Mouse (Mus musculus) spleen, postnatal 14 days (tissue): ENCODE measurements at regions not wholly inside any gene's neighbourhood (a gene's known extent, or its start where the extent isn't known, plus 50 kb on each side); places are given as distances from the start of the nearest gene placed in this dataset.

Experiments used
- DNase-seq, 2 experiments: peaks; one replicate each; pipeline ENCODE4 v3.0.0; 2021 to 2022; ENCODE audit warnings: low spot score in 2 of 2

DNA sequence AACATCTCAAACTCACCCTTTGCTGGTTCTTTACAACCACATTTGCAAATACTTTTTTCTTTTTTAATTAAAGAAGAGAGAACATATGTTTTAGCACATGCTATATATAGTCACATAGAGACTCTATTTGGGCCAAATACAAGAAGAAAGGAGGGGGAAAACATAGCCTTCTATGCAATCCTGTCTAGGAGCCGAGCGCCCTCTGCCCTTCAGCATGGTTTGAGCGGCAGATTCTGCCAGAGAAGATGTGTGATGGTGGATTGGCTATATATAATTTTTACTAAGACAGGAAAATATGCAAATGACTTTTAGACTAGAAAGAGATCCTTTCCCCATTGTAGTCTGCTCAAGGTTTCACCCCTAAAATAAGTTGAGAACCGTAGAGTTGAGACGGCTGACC is 60.0 kb upstream of the Myom1 start:
- no peak for DNase-seq

- DNase-seq = no peak
Observed at GRCm38 (mm10) chr17:70934258-70934657, 68.2 kb upstream of the Myom1 start.

DNA sequence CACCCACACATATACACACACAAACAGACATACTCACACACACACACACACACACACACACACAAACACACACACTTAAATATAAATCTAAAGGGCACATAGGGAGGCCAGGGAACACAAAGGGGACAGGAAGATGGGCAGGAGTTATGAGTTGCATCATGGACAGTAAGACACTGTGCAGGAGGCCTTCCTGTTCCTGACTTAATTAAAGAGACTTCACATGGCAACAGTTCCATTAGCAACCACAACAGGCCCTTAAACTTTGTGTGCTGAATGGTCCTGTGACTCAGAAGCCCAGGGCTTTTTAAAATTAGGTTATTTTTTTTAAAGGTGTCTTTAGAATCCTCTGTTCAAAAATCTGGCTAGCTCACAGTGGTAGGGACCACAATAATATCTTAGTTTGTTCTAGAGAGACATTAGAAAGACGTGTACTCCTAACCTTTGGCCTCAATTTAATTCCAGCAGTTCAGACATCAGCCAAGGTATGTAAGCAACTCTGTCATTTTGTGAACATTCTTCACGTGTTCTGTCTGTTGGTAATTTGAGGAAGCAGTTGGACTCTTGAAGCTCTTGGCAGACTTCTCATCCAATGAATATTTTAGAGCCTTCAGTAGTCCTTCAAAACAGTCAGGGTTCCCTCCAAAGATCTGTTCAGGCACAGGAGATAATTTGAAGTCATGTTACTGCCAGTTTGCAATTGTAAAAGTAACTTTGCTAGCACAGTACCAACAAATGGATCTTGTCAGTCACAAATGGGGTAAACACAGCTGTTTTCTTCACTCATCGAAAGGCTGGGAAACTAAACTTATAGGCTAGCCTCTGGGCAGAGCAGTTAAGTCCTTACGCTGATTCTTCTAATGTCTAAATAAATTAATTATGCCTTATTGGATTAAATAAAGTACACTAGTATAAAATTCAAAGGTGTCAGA is 69.0 kb upstream of the Myom1 start:
- DNase-seq = no peak

- no peak for DNase-seq
Observed at GRCm38 (mm10) chr17:70932565-70932964, 69.9 kb upstream of the Myom1 start.

DNA sequence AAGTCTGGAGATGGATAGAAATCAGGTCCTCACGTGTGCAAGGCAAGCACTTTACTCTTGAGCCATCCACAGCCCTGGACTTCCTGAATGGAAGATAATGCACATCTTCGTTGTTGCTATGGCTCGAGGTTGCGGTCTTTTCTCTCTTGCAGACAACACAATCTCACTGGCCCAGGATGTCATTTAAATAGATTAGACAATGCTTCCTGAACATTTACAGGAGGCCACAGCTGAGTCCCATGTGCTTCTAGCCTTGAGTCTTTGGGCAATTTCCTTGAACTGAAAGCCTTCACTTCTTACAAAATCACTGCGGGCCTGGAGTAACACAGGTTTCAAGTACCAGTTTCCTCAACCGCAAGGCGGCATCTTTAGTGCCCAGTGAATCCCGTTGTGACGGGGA is 71.8 kb upstream of the Myom1 start:
- DNase-seq = no peak

- no peak for DNase-seq
Observed at GRCm38 (mm10) chr17:70929582-70929981, 72.9 kb upstream of the Myom1 start.

DNA sequence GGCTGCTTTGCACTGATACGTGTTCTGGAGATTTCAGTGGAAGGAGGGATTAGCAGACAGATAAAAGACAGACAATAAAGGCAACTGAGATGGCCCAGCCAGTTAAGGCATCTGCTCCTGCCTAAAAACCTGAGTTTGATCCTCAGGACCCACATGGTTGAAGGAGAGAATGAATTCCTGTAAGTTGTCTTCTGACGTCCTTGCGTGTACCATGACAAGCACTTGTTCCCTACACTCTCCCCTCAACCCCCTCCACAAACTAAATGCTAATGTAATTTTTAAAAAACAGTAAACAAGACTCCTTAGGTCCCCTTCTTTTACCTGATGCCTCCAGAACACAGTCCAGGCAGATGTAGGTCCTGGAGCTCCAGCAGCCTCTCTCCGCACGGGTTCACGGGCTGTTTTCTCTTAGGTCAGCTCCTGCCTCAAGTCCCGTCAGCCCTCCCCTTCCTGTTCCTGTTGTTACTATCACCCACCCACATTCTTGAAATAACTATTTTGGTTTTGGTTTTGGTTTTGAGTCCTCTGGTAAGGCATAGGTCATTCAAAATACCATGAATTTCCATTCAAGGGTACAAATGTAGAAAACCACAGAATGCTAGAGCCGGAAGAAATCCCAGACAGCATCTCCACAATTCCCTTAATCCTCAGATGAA is 71.3 kb upstream of the Tgif1 start:
- peak in 1 of 2 experiments; percentile 3 for DNase-seq

GRCm38 (mm10) chr17:70921681-70922080 is 68.3 kb upstream of the Tgif1 start:
- no peak for DNase-seq

GRCm38 (mm10) chr17:70920181-70920580 is 66.8 kb upstream of the Tgif1 start:
- DNase-seq = no peak

GRCm38 (mm10) chr17:70917183-70917935 is 64.0 kb upstream of the Tgif1 start:
- DNase-seq = no peak

DNA sequence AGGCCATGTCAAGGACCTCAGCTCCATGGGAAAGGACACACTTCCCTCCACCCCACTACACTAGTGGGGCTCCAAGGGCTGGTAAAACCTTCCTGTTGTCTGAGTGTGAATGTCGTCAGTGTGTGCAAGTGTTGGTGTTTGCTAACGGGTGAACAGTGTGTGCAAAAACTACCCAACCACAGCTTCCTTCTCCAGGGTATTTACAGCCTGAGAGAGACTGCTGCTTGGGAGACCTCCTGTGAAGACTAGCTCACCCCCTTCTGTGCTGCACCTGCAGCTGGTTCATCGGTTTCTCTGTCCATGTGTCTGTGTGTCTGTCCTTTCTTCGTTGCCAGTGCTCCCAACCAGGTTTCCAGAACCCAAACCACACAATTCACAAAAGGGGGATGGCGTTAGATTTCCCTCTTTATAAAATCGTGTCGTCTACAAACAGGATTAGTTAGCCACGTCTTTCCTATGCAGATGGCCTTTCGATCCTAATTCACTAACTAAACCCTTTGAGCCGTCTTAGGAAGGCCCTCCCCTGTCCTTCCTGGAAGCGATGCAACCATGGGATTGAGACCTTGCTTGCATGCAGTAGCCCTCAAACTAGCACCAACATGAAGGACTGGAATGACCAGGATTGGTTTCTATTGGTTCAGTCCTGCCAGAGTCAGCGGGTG is 62.9 kb upstream of the Tgif1 start:
- DNase-seq = no peak

DNA sequence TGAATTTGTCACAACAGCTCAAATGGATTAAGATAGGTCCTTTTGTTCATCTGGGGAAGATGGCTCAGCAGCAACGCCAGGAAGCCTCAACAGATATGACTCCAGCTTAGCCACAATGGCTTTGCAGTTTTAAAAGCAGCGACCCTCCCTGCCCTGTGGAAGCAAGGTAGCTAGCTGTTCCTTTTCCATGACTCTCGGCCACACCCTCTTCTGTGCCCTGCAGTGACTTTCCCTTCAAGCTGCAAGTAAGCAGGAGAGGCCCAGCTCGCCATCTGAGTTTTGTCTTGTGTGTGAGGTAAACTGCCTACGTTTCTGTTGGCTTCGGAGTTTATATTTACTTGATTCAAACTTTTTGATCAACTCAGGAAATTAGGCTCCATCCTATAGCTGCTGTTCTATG is 62.1 kb upstream of the Tgif1 start:
- DNase-seq = no peak

DNA sequence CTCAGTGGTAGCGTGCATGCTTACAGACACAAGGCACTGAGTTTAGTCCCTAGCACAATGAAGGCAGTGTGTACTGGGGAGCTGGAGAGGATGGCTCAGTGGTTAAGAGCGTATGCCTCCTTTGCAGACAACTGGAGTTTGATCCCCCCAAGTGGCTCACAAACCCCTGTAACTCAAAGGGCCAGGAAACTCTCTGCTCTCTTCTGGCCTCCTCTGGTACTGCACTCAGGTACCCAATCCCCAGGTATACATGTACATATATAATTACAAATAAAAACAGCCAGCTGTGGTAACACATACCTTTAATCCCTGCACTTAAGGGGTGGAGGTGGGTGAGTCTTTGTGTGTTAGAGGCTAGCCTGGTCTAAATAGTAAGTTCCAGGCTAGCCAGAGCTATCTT is 56.9 kb upstream of the Tgif1 start:
- peak in 1 of 2 experiments; percentile 7 for DNase-seq

- no peak for DNase-seq
Observed at GRCm38 (mm10) chr17:70909573-70909972, 56.2 kb upstream of the Tgif1 start.

- DNase-seq = no peak
Observed at GRCm38 (mm10) chr17:70908328-70908727, 55.0 kb upstream of the Tgif1 start.
